Mouse (Mus musculus) frontal cortex, postnatal 10 days (tissue): ENCODE data around the gene Lims1.
A peak's percentile ranks its signal among the peaks of the same experiment; 100 is the strongest.

ENCODE experiments used
- DNase-seq, 2 experiments: peaks; one replicate each; pipeline ENCODE4 v3.0.0; 2022; ENCODE audit warnings: low spot score in 2 of 2, mixed read lengths in 1 of 2

Lims1 gene

DNA sequence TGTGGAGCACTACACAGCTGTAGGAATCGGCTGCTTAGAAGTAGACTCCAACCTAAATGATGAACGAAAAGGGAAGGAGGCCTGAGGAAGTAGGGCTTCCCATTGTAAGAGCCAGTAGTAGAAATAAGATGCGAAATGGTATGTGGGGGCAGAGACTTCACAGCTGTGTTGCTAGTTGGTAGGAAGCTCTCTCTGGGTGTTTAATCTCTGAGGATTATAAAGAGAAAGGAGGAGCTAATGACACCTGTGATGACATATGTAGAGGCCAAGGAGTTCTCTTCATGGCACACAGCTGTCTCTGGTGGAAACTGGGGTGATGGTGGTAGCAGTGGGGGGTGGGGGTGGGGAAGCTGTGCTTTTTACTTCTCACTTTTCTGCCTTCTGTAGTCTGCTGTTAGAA is 27.3 kb downstream of the Lims1 start:
- no peak for DNase-seq

DNA sequence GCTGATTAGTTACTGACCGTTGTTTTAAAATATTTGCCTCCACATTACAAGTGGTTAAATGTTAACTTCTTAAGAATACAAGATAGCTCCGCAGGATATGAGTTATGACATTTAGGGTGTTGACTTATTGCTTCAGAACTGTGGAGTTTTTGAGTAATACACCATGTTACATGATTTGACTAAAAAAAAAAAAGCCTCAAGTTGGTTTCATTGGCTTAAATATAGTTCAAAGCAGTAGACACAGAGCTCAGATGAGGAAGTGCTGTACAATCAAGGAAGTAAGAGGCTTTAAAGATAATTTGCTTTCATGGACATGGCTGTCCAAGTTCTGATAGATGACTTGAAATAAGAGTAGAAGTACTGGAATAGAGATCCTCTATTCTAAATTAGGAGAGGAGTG is 28.4 kb downstream of the Lims1 start:
- no peak for DNase-seq

DNA sequence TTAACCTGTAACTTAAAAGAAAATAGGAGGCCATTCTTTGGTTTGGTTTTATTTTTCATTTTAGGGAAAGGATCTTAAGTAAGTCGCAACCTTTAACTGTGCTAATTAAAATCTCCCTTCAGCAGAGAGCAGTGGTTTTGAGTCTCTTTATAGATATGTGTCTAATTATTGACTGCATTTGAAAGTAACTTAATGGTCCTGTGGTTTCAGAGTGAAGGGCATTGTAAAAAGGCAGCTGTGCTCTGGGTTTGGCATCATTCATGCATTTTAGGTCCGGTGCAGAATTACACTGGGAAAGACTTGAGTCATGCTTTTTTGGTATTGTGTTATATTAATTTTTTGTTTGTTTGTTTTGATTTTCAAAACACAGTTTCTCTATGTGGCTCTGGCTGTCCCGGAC is 29.1 kb downstream of the Lims1 start:
- no peak for DNase-seq

GRCm38 (mm10) chr10:58354561-58354960 is 31.3 kb downstream of the Lims1 start:
- DNase-seq, result no peak

DNA sequence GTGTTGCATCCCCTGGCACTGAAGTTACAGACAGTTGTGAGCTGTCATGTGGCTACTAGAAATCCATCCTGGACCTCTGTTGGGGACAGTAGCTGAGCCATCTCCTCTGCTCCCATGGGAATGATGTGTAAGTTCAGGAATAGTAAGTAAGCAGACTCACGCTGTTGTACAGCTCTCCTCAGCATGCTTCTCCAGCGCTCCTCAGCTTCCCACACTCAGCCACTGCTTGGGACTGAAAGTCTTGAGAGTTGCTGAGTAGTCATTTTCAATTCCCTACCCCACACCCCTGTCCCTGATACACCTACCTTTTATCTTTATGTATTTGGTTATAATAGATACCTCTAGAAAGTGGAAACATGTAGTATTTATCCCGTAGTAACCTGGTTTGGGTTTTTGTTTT is 33.2 kb downstream of the Lims1 start:
- DNase-seq, result no peak

- no peak for DNase-seq
Measured at GRCm38 (mm10) chr10:58359123-58359522, 35.9 kb downstream of the Lims1 start.

DNA sequence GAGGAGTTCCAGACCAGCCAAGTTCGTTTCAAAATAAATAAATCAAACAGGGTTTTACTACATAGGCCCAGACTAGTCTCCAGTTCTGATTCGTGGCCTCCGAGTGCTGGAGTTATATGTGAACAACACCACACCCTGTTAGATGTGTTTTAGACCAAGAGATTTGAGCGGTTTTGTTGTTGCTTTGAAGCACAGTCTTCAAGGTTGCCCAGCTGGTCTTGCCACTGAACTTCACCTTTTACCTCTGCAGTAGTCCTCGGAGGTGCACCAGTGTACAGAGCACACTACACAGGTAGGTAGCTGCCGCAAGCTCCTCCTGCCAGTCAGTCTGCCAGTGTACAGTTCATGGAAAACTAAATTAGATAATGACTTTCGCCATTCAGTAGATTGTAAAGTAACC is 36.7 kb downstream of the Lims1 start:
- DNase-seq, result no peak

DNA sequence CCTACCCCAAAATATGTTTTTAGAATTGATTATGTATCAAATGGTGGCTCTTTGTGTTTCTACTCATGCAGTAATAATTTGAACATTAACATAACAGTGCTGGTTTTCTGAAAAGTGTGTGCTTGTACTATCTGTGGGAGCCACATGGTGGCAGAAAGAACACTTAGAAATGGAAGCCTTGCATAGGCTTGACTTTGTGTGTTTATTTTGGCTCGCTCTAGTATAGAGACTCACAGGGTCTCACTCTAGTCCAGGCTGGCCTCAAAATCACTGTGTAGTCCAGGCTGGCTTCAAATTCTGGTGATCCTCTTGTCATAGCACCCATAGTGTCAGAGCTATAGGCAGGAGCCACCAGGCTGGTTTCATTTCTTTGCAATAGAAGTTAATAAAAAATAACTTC is 39.5 kb downstream of the Lims1 start:
- DNase-seq, result no peak

DNA sequence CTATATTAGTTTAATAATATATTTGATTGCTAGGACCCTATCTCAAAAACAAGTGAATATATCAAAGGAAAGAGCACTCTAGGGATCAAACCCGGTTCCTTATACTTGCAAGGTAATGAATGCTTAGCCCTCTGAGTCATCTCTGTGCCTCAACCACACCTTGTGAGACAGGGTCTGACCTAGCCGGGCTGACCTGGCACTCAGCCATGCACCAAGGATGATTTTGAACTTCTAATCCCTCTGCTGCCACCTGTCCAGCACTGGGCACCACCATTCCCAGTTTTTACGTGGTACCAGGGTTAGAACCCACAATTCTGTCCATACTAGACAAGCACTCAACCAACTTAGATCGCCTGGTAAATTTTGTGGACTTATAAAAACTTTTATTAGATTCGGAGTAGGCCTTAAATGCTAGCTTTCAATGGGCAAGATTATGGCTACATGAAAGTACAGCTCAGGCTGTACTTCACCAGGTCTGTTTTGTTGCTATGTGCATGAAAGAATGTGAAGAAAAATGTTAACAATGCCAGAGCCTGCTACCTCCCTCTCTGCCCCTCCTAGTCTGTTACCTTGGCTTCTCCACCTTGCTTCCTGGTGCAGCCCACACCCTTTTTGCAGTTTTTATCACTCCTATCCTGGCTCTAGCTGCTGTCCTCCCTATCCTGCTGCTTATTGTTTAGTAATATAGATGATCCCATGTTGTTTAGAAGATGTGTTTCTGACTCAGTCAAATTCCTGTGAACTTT is 41.7 kb downstream of the Lims1 start:
- DNase-seq, result no peak

GRCm38 (mm10) chr10:58368791-58369706 is 45.8 kb downstream of the Lims1 start:
- no peak for DNase-seq

DNA sequence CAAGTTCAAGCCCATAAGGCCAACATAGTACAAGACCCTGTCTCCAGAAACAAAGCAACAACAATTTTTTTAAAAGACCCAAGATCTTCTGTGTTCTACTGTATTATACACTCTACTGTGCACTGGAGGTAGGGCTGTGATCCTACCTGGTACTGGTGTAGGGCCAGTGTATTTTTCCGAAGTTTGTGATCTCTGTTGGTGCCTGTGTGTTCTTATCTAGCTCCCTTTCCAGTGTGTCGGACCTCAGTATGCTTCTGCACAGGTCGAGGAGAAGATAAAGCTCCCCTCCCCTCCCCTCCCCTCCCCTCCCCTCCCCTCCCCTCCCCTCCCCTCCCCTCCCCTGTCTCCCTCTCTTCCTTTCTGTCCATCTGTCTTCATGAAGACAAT is 46.4 kb downstream of the Lims1 start:
- no peak for DNase-seq

GRCm38 (mm10) chr10:58370143-58370542 is 46.9 kb downstream of the Lims1 start:
- DNase-seq, result no peak

GRCm38 (mm10) chr10:58370559-58370958 is 47.3 kb downstream of the Lims1 start:
- DNase-seq, result no peak

DNA sequence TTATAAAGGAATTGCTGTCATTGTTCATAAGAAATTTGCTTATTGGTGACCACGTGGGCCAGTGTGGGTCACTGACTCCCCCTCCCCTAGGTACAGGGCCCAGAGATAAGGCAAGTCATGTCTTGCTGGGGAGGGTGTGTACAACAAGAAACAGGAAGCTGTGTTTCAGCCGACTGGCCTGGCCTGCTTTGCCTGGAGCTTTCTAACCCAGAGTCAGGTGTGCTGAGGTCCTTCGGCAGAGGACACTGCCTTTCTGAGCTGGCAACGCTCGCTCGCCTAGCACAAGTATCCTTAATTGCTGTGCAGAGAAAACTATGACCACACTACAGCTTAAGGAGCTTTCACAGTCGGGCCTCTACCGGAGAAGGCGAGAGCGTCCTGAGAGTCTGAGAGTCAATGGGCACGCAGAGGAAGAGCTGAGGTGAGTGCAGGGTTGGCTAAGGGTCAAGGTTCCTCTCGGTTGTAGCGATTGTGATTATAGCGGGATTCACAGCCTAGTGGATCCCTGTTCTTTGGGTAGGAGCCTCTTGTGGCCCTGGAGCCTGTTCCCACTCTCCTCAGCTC is 48.1 kb downstream of the Lims1 start:
- no peak for DNase-seq

GRCm38 (mm10) chr10:58372430-58373030 is 49.3 kb downstream of the Lims1 start:
- DNase-seq, result no peak

- DNase-seq, result no peak
Measured at GRCm38 (mm10) chr10:58373829-58374228, 50.6 kb downstream of the Lims1 start.

DNA sequence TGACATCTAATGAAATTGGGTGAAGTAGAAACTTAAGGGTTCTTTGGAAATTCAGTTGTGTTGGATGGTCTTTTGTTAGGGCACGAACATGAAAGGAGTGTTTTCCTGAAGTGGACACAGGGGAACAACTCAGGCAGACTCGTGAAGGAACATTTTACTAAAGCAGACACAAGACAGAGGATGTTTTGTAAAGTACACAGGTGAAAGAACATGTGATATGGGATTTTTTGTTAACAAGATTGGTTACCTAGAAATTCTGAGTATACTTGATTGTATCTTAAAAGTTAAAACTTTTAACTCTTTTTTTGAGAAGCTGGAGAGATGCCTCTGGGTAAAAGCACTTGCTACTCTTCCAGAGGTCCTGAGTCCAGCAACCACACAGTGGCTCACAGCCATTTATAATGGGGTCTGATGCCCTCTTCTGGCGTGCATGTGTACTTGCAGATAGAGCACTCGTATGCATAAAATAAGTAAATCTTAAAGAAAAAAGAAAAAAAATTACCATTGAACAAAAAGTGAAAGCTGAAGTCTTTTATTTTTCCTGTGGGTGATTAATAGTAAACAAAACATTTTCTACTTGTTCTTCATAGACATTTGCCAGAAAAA is 54.4 kb downstream of the Lims1 start:
- DNase-seq, result no peak

DNA sequence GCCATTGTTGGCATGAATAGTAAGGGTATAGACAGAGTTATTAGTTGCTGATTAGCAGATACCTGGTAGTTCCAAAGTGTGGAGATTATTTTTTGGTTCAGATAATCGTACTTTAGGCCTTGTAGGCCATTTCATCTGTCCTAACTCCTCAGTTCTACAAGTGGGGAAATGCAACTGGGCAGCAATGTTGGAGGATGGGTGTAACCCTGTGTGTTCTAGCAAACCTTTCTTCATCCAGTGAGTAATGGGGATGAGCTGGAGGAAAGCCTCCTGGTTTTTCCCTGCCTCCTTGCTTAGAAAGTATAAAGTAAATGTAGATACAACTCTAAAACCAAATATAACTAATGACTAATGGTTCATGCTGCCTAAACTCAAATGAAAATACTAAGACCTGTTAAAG is 55.1 kb downstream of the Lims1 start:
- DNase-seq, result no peak

DNA sequence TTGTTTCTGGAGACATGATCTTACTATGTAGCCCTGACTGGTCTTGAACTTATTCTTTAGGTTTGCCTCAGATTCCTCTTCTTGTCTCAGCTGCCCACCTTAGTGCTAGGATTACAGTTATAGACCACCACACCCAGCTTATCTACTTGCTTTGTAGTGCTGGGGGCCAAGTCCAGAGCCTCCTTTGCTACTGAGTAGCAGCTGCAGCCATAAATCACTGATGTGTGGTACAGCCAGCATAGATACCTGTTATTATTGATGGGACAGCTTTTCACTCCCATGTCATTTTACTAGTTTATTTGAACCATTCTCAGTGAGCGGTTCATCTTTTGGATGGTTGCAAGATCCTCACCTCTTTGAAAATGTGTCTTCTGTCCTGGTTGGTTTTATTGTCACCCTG is 56.4 kb downstream of the Lims1 start:
- no peak for DNase-seq

DNA sequence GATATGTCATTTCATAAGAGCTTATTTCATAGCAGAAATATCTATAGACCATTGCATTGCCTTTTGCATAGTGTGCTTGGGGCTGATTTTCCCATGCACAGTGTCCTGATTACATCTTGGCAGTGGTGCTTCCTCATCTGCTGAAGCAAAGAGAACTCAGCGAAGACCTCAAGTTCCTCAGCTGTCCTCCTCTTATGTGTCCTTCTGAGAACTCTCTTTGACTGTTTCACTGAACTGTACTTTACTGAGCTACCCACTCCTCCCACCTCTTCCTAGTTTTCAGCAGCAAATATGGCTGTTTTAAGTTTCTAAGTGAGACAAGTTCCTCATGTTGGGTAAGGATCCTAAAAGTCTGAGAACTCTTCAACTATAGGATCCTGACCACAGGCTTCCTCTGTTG is 58.6 kb downstream of the Lims1 start:
- no peak for DNase-seq

DNA sequence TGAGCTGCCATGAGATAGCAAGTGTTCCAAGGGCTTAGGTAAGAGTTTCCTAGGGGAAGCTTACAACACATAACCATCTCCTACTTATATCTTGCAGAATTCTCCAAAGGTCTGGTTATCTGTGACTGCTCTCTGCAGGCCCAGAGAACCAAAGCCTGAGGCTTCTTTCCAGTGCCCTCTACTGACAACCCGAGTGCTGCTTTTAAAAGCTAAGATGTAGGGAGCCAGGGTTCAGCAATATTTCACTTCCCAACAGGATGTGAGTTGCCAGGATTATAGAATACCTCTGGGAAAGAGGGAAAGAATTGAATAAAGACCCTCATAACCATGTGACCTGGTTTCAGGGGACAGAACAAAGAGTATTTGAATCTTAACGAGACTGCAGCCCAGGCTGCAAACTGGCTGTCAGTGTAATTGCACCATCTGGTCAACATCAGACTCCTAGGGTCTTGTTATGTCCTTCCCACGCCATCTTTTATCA is 59.4 kb downstream of the Lims1 start:
- DNase-seq, result no peak

GRCm38 (mm10) chr10:58383282-58383681 is 60.0 kb downstream of the Lims1 start:
- peak; percentile 34 to 69 for DNase-seq
